Mouse (Mus musculus): ENCODE measurements around the gene Akap10.

GRCm38 (mm10) chr11:61955136-61955535 lies 25.1 kb upstream of the Akap10 start:
- TF ChIP-seq TAL1 (IDR thresholded peaks at IDR 0.05; ENCODE audit: low read length) (no peak), GATA1 (IDR thresholded peaks at IDR 0.05; ENCODE audit: low read length) (no peak)
